Mouse (Mus musculus) duodenum, adult 2 months (tissue): ENCODE data around the gene Ndufa11. TPM values are rescaled to one million over a fixed set of nuclear protein-coding genes. Genes with fewer than 3 reads are reported as not detected.

ENCODE experiments used
- polyA plus RNA-seq: library from polyadenylated mRNA; depleted of rRNA; stranded (reverse); fragments of >200 nt; gene quantifications from 2 replicates; pipeline ENCODE4 v1.2.3, GENCODE M21; 2012; ENCODE audit warnings: low replicate concordance; rRNA removed

Ndufa11 gene
- 935 and 1,518 TPM in 2 replicates for polyA plus RNA-seq

GRCm38 (mm10) chr17:56717363-56718058, at the start of gene Ndufa11, which contains the start of gene Vmac:
Gene Ndufa11 (plus strand): TSS chr17:56717767.
Gene Vmac (minus strand): TSS chr17:56718022.

GRCm38 (mm10) chr17:56672941-56673646, 44.5 kb upstream of the Ndufa11 start, which contains the start of gene Ranbp3:
Gene Ranbp3 (plus strand): TSS chr17:56673294.

GRCm38 (mm10) chr17:56757416-56758123, 40.0 kb downstream of the Ndufa11 start, which contains the start of gene Nrtn:
Gene Nrtn (minus strand): TSS chr17:56757530.

GRCm38 (mm10) chr17:56764474-56765354, 47.1 kb downstream of the Ndufa11 start, which contains the start of gene Dus3l:
Gene Dus3l (plus strand): TSS chr17:56764757.

GRCm38 (mm10) chr17:56769950-56770349, 52.4 kb downstream of the Ndufa11 start, which contains the start of gene Prr22:
Gene Prr22 (plus strand): TSS chr17:56770250.

Other genes starting within 250 kb of the Ndufa11 start
- gene Ptprs, start 241.3 kb upstream of the Ndufa11 start, polyA plus RNA-seq, result 25.7 and 52.3 TPM in 2 replicates
- gene Znrf4, start 205.3 kb upstream of the Ndufa11 start, polyA plus RNA-seq, result not detected in 2 replicates
- gene Gm20219, start 163.4 kb upstream of the Ndufa11 start, polyA plus RNA-seq, result 2.0 and 4.9 TPM in 2 replicates
- gene Safb2, start 133.2 kb upstream of the Ndufa11 start, polyA plus RNA-seq, result 81.6 and 116 TPM in 2 replicates
- gene Safb, start 132.9 kb upstream of the Ndufa11 start, polyA plus RNA-seq, result 94.0 and 121 TPM in 2 replicates
- gene 2410015M20Rik, start 108.0 kb upstream of the Ndufa11 start, polyA plus RNA-seq, result 110 and 138 TPM in 2 replicates
- 1,297 and 1,737 TPM in 2 replicates for gene Rpl36, start 104.4 kb upstream of the Ndufa11 start, polyA plus RNA-seq
- 47.0 and 47.8 TPM in 2 replicates for gene Lonp1, start 90.9 kb upstream of the Ndufa11 start, polyA plus RNA-seq
- gene Catsperd, start 89.6 kb upstream of the Ndufa11 start, polyA plus RNA-seq, result 0.21 and 0.26 TPM in 2 replicates
- 54.2 and 59.4 TPM in 2 replicates for gene Ranbp3, start 44.5 kb upstream of the Ndufa11 start, polyA plus RNA-seq
- gene Vmac, start 255 bp downstream of the Ndufa11 start, polyA plus RNA-seq, result 12.6 and 14.3 TPM in 2 replicates
- gene Nrtn, start 39.8 kb downstream of the Ndufa11 start, polyA plus RNA-seq, result 42.6 and 69.2 TPM in 2 replicates
- gene Dus3l, start 47.0 kb downstream of the Ndufa11 start, polyA plus RNA-seq, result 52.6 and 66.0 TPM in 2 replicates
- 6.7 and 10.7 TPM in 2 replicates for gene Prr22, start 52.5 kb downstream of the Ndufa11 start, polyA plus RNA-seq
- 6.4 and 8.5 TPM in 2 replicates for gene Rfx2, start 113.2 kb downstream of the Ndufa11 start, polyA plus RNA-seq
- gene Acsbg2, start 156.7 kb downstream of the Ndufa11 start, polyA plus RNA-seq, result not detected in 2 replicates
- 0.04 and 0.06 TPM in 2 replicates for gene 1700061G19Rik, start 157.7 kb downstream of the Ndufa11 start, polyA plus RNA-seq
- gene Mllt1, start 217.6 kb downstream of the Ndufa11 start, polyA plus RNA-seq, result 33.7 and 35.2 TPM in 2 replicates